Mouse (Mus musculus): ENCODE measurements around the gene Gm20931. TPM values are rescaled to one million over a fixed set of nuclear protein-coding genes. Genes with fewer than 3 reads are reported as not detected.
"Not testable (repeated sequence)": the region's sequence is repeated elsewhere in the genome, so short reads cannot be mapped to it uniquely, and the experiment has no call there.

Gm20931 gene
- not detected for total RNA-seq (2021)
- long read RNA-seq, experiment 1: 0 reads
- long read RNA-seq, experiment 2: 0 reads

GRCm38 (mm10) chrY:55213420-55213819 lies at the start of gene Gm20931:
Gm20931 (plus strand) TSS chrY:55213720.
- intact Hi-C loops (cut with DNase I); DNase-seq: not testable (repeated sequence)

Measured in gastrocnemius, postnatal 36 days (tissue).